Mouse (Mus musculus) heart, embryonic 13.5 days (tissue): ENCODE data around the gene Ppm1l. TPM values are rescaled to one million over a fixed set of nuclear protein-coding genes. Genes with fewer than 3 reads are reported as not detected.
"Not testable (repeated sequence)": the region's sequence is repeated elsewhere in the genome, so short reads cannot be mapped to it uniquely, and the experiment has no call there.

Source experiments
- ATAC-seq: fragments of 200-750 bp; cut with Nextera tagmentation; 2 replicates; pipeline ENCODE4 v1.8.0; 2017; ENCODE audit warnings: moderate TSS enrichment; ENCODE audit not compliant: insufficient number of reproducible peaks, low FRiP score, low TSS enrichment; ENCODE audit errors: extremely low read depth
- H3K27ac ChIP-seq: fragments of 300-500 bp; sonication (generic); replicated peaks from 2 replicates; pipeline ENCODE4 v1.5.1; 2015; ENCODE audit warnings: moderate library complexity, mild to moderate bottlenecking, inconsistent platforms
- H3K27me3 ChIP-seq: fragments of 300-500 bp; sonication (generic); replicated peaks from 2 replicates; pipeline ENCODE4 v1.6.1; 2015; ENCODE audit warnings: mild to moderate bottlenecking, inconsistent platforms
- H3K36me3 ChIP-seq: fragments of 300-500 bp; sonication (generic); 2 replicates; pipeline ENCODE4 v1.6.1; 2015; ENCODE audit warnings: mild to moderate bottlenecking, inconsistent platforms
- H3K4me1 ChIP-seq: fragments of 300-500 bp; sonication (generic); 2 replicates; pipeline ENCODE4 v1.6.1; 2015; ENCODE audit warnings: inconsistent platforms
- H3K4me2 ChIP-seq: fragments of 300-500 bp; sonication (generic); 2 replicates; pipeline ENCODE4 v1.6.1; 2015; ENCODE audit warnings: inconsistent platforms, mild to moderate bottlenecking, moderate library complexity
- H3K4me3 ChIP-seq: fragments of 300-500 bp; sonication (generic); 2 replicates; pipeline ENCODE4 v1.5.1; 2015; ENCODE audit warnings: moderate library complexity, mild to moderate bottlenecking, inconsistent platforms
- H3K9ac ChIP-seq: fragments of 300-500 bp; sonication (generic); 2 replicates; pipeline ENCODE4 v1.6.1; 2015; ENCODE audit warnings: inconsistent platforms, mild to moderate bottlenecking, moderate library complexity
- H3K9me3 ChIP-seq: fragments of 300-500 bp; sonication (generic); 2 replicates; pipeline ENCODE4 v1.6.1; 2016; ENCODE audit warnings: inconsistent platforms
- WGBS: fragments of 180-500 bp; shearing (Covaris S2); methylation state at CpG from one replicate; pipeline ENCODE4 v1.1.7; 2015; ENCODE audit warnings: mixed read lengths; 5-methylcytosine and 5-hydroxymethylcytosine counted together
- polyA plus RNA-seq: library from polyadenylated mRNA; unstranded; fragments of >200 nt; fragmentation: Nextera tagmentation; extraction: Ambion mirVana; gene quantifications from 2 replicates; pipeline ENCODE4 v1.2.1, GENCODE M21; 2015

Ppm1l gene
- polyA plus RNA-seq, 1 experiment from 2014 or later = 7.4 TPM

GRCm38 (mm10) chr3:69555511-69555910, 238.8 kb downstream of the Ppm1l start:
- no peak overlapping the region for H3K4me3 ChIP-seq
- no peaks in the 10 kb centered on the region for H3K36me3 ChIP-seq
- no peaks in the 10 kb centered on the region for H3K27me3 ChIP-seq
- peaks cover 42% of the 10 kb centered on the region for H3K4me1 ChIP-seq
- no peak overlapping the region for H3K27ac ChIP-seq
- no peaks in the 10 kb centered on the region for H3K9me3 ChIP-seq
- ATAC-seq = no peak
- H3K9ac ChIP-seq = no peak overlapping the region
- WGBS = 86% methylated on average over 6 of the region's 6 CpGs
- no peak overlapping the region for H3K4me2 ChIP-seq

- H3K27ac ChIP-seq = no peak overlapping the region
- H3K4me3 ChIP-seq = no peak overlapping the region
- no peak overlapping the region for H3K9ac ChIP-seq
- ATAC-seq = no peak
- 64% methylated on average over 12 of the region's 12 CpGs for WGBS
- no peak overlapping the region for H3K4me2 ChIP-seq
- H3K4me1 ChIP-seq = peaks cover 42% of the 10 kb centered on the region
- H3K9me3 ChIP-seq = no peaks in the 10 kb centered on the region
- no peaks in the 10 kb centered on the region for H3K27me3 ChIP-seq
- H3K36me3 ChIP-seq = no peaks in the 10 kb centered on the region
These were observed 239.6 kb downstream of the Ppm1l start for GRCm38 (mm10) chr3:69556092-69556778.

GRCm38 (mm10) chr3:69559316-69559974, 242.8 kb downstream of the Ppm1l start:
- Histone ChIP-seq H3K4me1 (peaks cover 47% of the 10 kb centered on the region), H3K9me3 (no peaks in the 10 kb centered on the region), H3K4me3 (no peak overlapping the region), H3K9ac (no peak overlapping the region), H3K36me3 (no peaks in the 10 kb centered on the region), H3K4me2 (no peak overlapping the region), H3K27me3 (no peaks in the 10 kb centered on the region), H3K27ac (no peak overlapping the region; the same call in 1 of the 2 replicates)
- no peak for ATAC-seq
- WGBS = 55% methylated on average over 6 of the region's 6 CpGs

- Histone ChIP-seq H3K27ac (no peak overlapping the region), H3K4me3 (no peak overlapping the region), H3K9ac (no peak overlapping the region), H3K9me3 (no peaks in the 10 kb centered on the region), H3K36me3 (no peaks in the 10 kb centered on the region), H3K4me1 (peaks cover 47% of the 10 kb centered on the region), H3K4me2 (no peak overlapping the region), H3K27me3 (no peaks in the 10 kb centered on the region)
- ATAC-seq = no peak
- 78% methylated on average over 7 of the region's 7 CpGs for WGBS
These were observed 243.3 kb downstream of the Ppm1l start for GRCm38 (mm10) chr3:69559975-69560330.

GRCm38 (mm10) chr3:69561686-69562085, 245.0 kb downstream of the Ppm1l start:
- 44% methylated on average over 5 of the region's 5 CpGs for WGBS
- peaks cover 34% of the 10 kb centered on the region for H3K4me1 ChIP-seq
- H3K9me3 ChIP-seq = no peaks in the 10 kb centered on the region
- H3K36me3 ChIP-seq = no peaks in the 10 kb centered on the region
- no peak overlapping the region for H3K9ac ChIP-seq
- H3K4me3 ChIP-seq = no peak overlapping the region
- H3K27ac ChIP-seq = no peak overlapping the region
- ATAC-seq = no peak
- H3K4me2 ChIP-seq = no peak overlapping the region
- H3K27me3 ChIP-seq = no peaks in the 10 kb centered on the region

GRCm38 (mm10) chr3:69563406-69563805, 246.7 kb downstream of the Ppm1l start:
- Histone ChIP-seq H3K4me3 (no peak overlapping the region), H3K9me3 (no peaks in the 10 kb centered on the region), H3K9ac (no peak overlapping the region), H3K4me2 (no peak overlapping the region), H3K27me3 (no peaks in the 10 kb centered on the region), H3K27ac (no peak overlapping the region), H3K4me1 (peaks cover 22% of the 10 kb centered on the region), H3K36me3 (no peaks in the 10 kb centered on the region)
- WGBS = 74% methylated on average over 6 of the region's 6 CpGs
- ATAC-seq = no peak

GRCm38 (mm10) chr3:69565586-69565985, 248.9 kb downstream of the Ppm1l start:
- H3K36me3 ChIP-seq, H3K27me3 ChIP-seq, ATAC-seq, H3K4me3 ChIP-seq, H3K9me3 ChIP-seq, H3K27ac ChIP-seq, H3K4me1 ChIP-seq, H3K4me2 ChIP-seq, H3K9ac ChIP-seq: not testable (repeated sequence)
- 81% methylated on average over 1 of the region's 1 CpGs for WGBS

- no peak overlapping the region for H3K4me3 ChIP-seq
- no peak for ATAC-seq
- WGBS = 87% methylated on average over 5 of the region's 5 CpGs
- H3K27ac ChIP-seq = no peak overlapping the region
- no peak overlapping the region for H3K4me2 ChIP-seq
- H3K9me3 ChIP-seq = no peaks in the 10 kb centered on the region
- H3K4me1 ChIP-seq = no peaks in the 10 kb centered on the region
- H3K36me3 ChIP-seq = peaks cover 30% of the 10 kb centered on the region
- H3K9ac ChIP-seq = no peak overlapping the region
- H3K27me3 ChIP-seq = no peaks in the 10 kb centered on the region
These were observed 255.9 kb downstream of the Ppm1l start for GRCm38 (mm10) chr3:69572561-69572960.

- H3K9ac ChIP-seq = no peak overlapping the region
- no peaks in the 10 kb centered on the region for H3K9me3 ChIP-seq
- H3K4me1 ChIP-seq = no peaks in the 10 kb centered on the region
- ATAC-seq = no peak
- WGBS = 91% methylated on average over 11 of the region's 11 CpGs
- H3K36me3 ChIP-seq = peaks cover 40% of the 10 kb centered on the region
- no peak overlapping the region for H3K4me2 ChIP-seq
- no peak overlapping the region for H3K27ac ChIP-seq
- H3K4me3 ChIP-seq = no peak overlapping the region
- H3K27me3 ChIP-seq = no peaks in the 10 kb centered on the region
These were observed 258.9 kb downstream of the Ppm1l start for GRCm38 (mm10) chr3:69575577-69575976.

GRCm38 (mm10) chr3:69576715-69577114, 260.1 kb downstream of the Ppm1l start:
- Histone ChIP-seq H3K9me3 (no peaks in the 10 kb centered on the region), H3K4me2 (no peak overlapping the region), H3K27ac (no peak overlapping the region), H3K9ac (no peak overlapping the region), H3K27me3 (no peaks in the 10 kb centered on the region), H3K4me3 (no peak overlapping the region), H3K4me1 (no peaks in the 10 kb centered on the region), H3K36me3 (peaks cover 40% of the 10 kb centered on the region)
- no peak for ATAC-seq
- 73% methylated on average over 3 of the region's 3 CpGs for WGBS

- H3K36me3 ChIP-seq = peaks cover 39% of the 10 kb centered on the region
- no peak for ATAC-seq
- no peak overlapping the region for H3K9ac ChIP-seq
- no peaks in the 10 kb centered on the region for H3K9me3 ChIP-seq
- H3K4me1 ChIP-seq = no peaks in the 10 kb centered on the region
- no peak overlapping the region for H3K4me2 ChIP-seq
- no peak overlapping the region for H3K4me3 ChIP-seq
- WGBS = 87% methylated on average over 1 of the region's 1 CpGs
- no peak overlapping the region for H3K27ac ChIP-seq
- no peaks in the 10 kb centered on the region for H3K27me3 ChIP-seq
These were observed 262.1 kb downstream of the Ppm1l start for GRCm38 (mm10) chr3:69578791-69579190.

GRCm38 (mm10) chr3:69583798-69584197, 267.1 kb downstream of the Ppm1l start:
- H3K4me3 ChIP-seq = no peak overlapping the region
- H3K4me2 ChIP-seq = no peak overlapping the region
- H3K9me3 ChIP-seq = no peaks in the 10 kb centered on the region
- no peak overlapping the region for H3K27ac ChIP-seq
- H3K4me1 ChIP-seq = peaks cover 17% of the 10 kb centered on the region
- no peak overlapping the region for H3K9ac ChIP-seq
- H3K27me3 ChIP-seq = no peaks in the 10 kb centered on the region
- ATAC-seq = no peak
- WGBS = 83% methylated on average over 1 of the region's 1 CpGs
- peaks cover 10% of the 10 kb centered on the region; the same call in 1 of the 2 replicates for H3K36me3 ChIP-seq
